Mouse (Mus musculus): ENCODE data around the gene Gm45261.
A peak's percentile ranks its signal among the peaks of the same experiment; 100 is the strongest.

The Gm45261 gene

GRCm38 (mm10) chr1:80461348-80461747 lies at the start of gene Gm45261:
Gene Gm45261 (minus strand): TSS chr1:80461448.
- DNase-seq (ENCODE audit: extremely low read depth, low read depth): no peak

GRCm38 (mm10) chr1:80504757-80505156 lies 43.5 kb upstream of the Gm45261 start:
- peak; percentile 13 for DNase-seq (ENCODE audit: extremely low read depth, low read depth)

GRCm38 (mm10) chr1:80504081-80504480 lies 42.8 kb upstream of the Gm45261 start:
- DNase-seq (ENCODE audit: extremely low read depth, low read depth): no peak

GRCm38 (mm10) chr1:80502456-80503165 lies 41.4 kb upstream of the Gm45261 start:
- DNase-seq (ENCODE audit: extremely low read depth, low read depth): no peak

GRCm38 (mm10) chr1:80499264-80499663 lies 38.0 kb upstream of the Gm45261 start:
- DNase-seq (ENCODE audit: extremely low read depth, low read depth): no peak

- DNase-seq (ENCODE audit: extremely low read depth, low read depth): no peak
These were observed 35.1 kb upstream of the Gm45261 start for GRCm38 (mm10) chr1:80496360-80496759.

GRCm38 (mm10) chr1:80483419-80483818 lies 22.2 kb upstream of the Gm45261 start:
- no peak for DNase-seq (ENCODE audit: extremely low read depth, low read depth)

GRCm38 (mm10) chr1:80474942-80475341 lies 13.7 kb upstream of the Gm45261 start:
- no peak for DNase-seq (ENCODE audit: extremely low read depth, low read depth)

- DNase-seq (ENCODE audit: extremely low read depth, low read depth): no peak
These were observed 11.1 kb upstream of the Gm45261 start for GRCm38 (mm10) chr1:80472395-80472794.

- DNase-seq (ENCODE audit: extremely low read depth, low read depth): no peak
These were observed 1.3 kb downstream of the Gm45261 start for GRCm38 (mm10) chr1:80459923-80460322.

GRCm38 (mm10) chr1:80459477-80459876 lies 1.8 kb downstream of the Gm45261 start:
- no peak for DNase-seq (ENCODE audit: extremely low read depth, low read depth)

GRCm38 (mm10) chr1:80453971-80454370 lies 7.3 kb downstream of the Gm45261 start:
- no peak for DNase-seq (ENCODE audit: extremely low read depth, low read depth)

- no peak for DNase-seq (ENCODE audit: extremely low read depth, low read depth)
These were observed 9.2 kb downstream of the Gm45261 start for GRCm38 (mm10) chr1:80451914-80452549.

GRCm38 (mm10) chr1:80447554-80447953 lies 13.7 kb downstream of the Gm45261 start:
- no peak for DNase-seq (ENCODE audit: extremely low read depth, low read depth)

- DNase-seq (ENCODE audit: extremely low read depth, low read depth): no peak
These were observed 20.3 kb downstream of the Gm45261 start for GRCm38 (mm10) chr1:80440911-80441310.

GRCm38 (mm10) chr1:80438506-80438905 lies 22.7 kb downstream of the Gm45261 start:
- DNase-seq (ENCODE audit: extremely low read depth, low read depth): no peak

GRCm38 (mm10) chr1:80427946-80428345 lies 33.3 kb downstream of the Gm45261 start:
- DNase-seq (ENCODE audit: extremely low read depth, low read depth): no peak

GRCm38 (mm10) chr1:80427425-80427824 lies 33.8 kb downstream of the Gm45261 start:
- no peak for DNase-seq (ENCODE audit: extremely low read depth, low read depth)

GRCm38 (mm10) chr1:80424666-80425065 lies 36.6 kb downstream of the Gm45261 start:
- DNase-seq (ENCODE audit: extremely low read depth, low read depth): no peak

GRCm38 (mm10) chr1:80418321-80419045 lies 42.8 kb downstream of the Gm45261 start:
- DNase-seq (ENCODE audit: extremely low read depth, low read depth): no peak

GRCm38 (mm10) chr1:80416329-80416728 lies 44.9 kb downstream of the Gm45261 start:
- no peak for DNase-seq (ENCODE audit: extremely low read depth, low read depth)

- no peak for DNase-seq (ENCODE audit: extremely low read depth, low read depth)
These were observed 48.7 kb downstream of the Gm45261 start for GRCm38 (mm10) chr1:80412521-80412920.

All from MEL-GATA-1-ER (cell line).